Mouse (Mus musculus) limb, embryonic 12.5 days (tissue): ENCODE measurements around the gene Akt1. TPM values are rescaled to one million over a fixed set of nuclear protein-coding genes. Genes with fewer than 3 reads are reported as not detected.

Source experiments
- ATAC-seq: fragments of 200-750 bp; cut with Nextera tagmentation; 2 replicates; pipeline ENCODE4 v1.8.0; 2017; ENCODE audit warnings: low read depth, moderate TSS enrichment; ENCODE audit not compliant: insufficient number of reproducible peaks, insufficient read depth, low FRiP score, low TSS enrichment
- H3K27ac ChIP-seq: fragments of 300-500 bp; sonication (generic); 2 replicates; pipeline ENCODE4 v1.5.1; 2016; ENCODE audit warnings: mild to moderate bottlenecking, moderate library complexity
- H3K27me3 ChIP-seq: fragments of 300-500 bp; sonication (generic); 2 replicates; pipeline ENCODE4 v1.6.1; 2016; ENCODE audit warnings: mild to moderate bottlenecking, moderate library complexity
- H3K36me3 ChIP-seq: fragments of 300-500 bp; sonication (generic); 2 replicates; pipeline ENCODE4 v1.6.1; 2016; ENCODE audit warnings: mild to moderate bottlenecking, moderate library complexity
- H3K4me1 ChIP-seq: fragments of 300-500 bp; sonication (generic); replicated peaks from 2 replicates; pipeline ENCODE4 v1.6.1; 2016
- H3K4me2 ChIP-seq: fragments of 300-500 bp; sonication (generic); 2 replicates; pipeline ENCODE4 v1.6.1; 2016; ENCODE audit warnings: mild to moderate bottlenecking, moderate library complexity
- H3K4me3 ChIP-seq: fragments of 300-500 bp; sonication (generic); replicated peaks from 2 replicates; pipeline ENCODE4 v1.5.1; 2016; ENCODE audit warnings: mild to moderate bottlenecking
- H3K9ac ChIP-seq: fragments of 300-500 bp; sonication (generic); replicated peaks from 2 replicates; pipeline ENCODE4 v1.6.1; 2016; ENCODE audit warnings: mild to moderate bottlenecking, moderate library complexity
- H3K9me3 ChIP-seq: fragments of 300-500 bp; sonication (generic); 2 replicates; pipeline ENCODE4 v1.6.1; 2016; ENCODE audit warnings: mild to moderate bottlenecking, moderate library complexity
- WGBS: fragments of 180-500 bp; shearing (Covaris S2); methylation state at CpG from one replicate; pipeline ENCODE4 v1.1.7; 2016; 5-methylcytosine and 5-hydroxymethylcytosine counted together
- polyA plus RNA-seq: library from polyadenylated mRNA; unstranded; fragments of >200 nt; fragmentation: Nextera tagmentation; extraction: Ambion mirVana; gene quantifications from 2 replicates; pipeline ENCODE4 v1.2.1, GENCODE M21; 2016

The Akt1 gene
- polyA plus RNA-seq, 1 experiment from 2014 or later = 156 TPM

- peaks cover 58% of the 10 kb centered on the region for H3K4me1 ChIP-seq
- H3K4me3 ChIP-seq = no peak overlapping the region
- H3K27ac ChIP-seq = no peak overlapping the region
- ATAC-seq = no peak
- H3K27me3 ChIP-seq = no peaks in the 10 kb centered on the region
- 0 out of 2 replicates have a peak overlapping the region, but pooled peaks have one; percentile 8 for H3K9ac ChIP-seq
- peaks cover 92% of the 10 kb centered on the region for H3K36me3 ChIP-seq
- 87% methylated on average over 10 of the region's 10 CpGs for WGBS
- no peaks in the 10 kb centered on the region for H3K9me3 ChIP-seq
- no peak overlapping the region for H3K4me2 ChIP-seq
Observed at GRCm38 (mm10) chr12:112667619-112668297, 6.9 kb downstream of the Akt1 start.

- Histone ChIP-seq H3K4me3 (no peak overlapping the region), H3K9me3 (no peaks in the 10 kb centered on the region), H3K4me2 (no peak overlapping the region), H3K4me1 (peaks cover 58% of the 10 kb centered on the region), H3K27me3 (no peaks in the 10 kb centered on the region), H3K9ac (0 out of 2 replicates have a peak overlapping the region, but pooled peaks have one; percentile 1), H3K36me3 (peaks cover 99% of the 10 kb centered on the region), H3K27ac (peak overlapping the region; percentile 72; the same call in 1 of the 2 replicates)
- WGBS = 87% methylated on average over 9 of the region's 9 CpGs
- no peak for ATAC-seq
Observed at GRCm38 (mm10) chr12:112665881-112666544, 8.7 kb downstream of the Akt1 start.

DNA sequence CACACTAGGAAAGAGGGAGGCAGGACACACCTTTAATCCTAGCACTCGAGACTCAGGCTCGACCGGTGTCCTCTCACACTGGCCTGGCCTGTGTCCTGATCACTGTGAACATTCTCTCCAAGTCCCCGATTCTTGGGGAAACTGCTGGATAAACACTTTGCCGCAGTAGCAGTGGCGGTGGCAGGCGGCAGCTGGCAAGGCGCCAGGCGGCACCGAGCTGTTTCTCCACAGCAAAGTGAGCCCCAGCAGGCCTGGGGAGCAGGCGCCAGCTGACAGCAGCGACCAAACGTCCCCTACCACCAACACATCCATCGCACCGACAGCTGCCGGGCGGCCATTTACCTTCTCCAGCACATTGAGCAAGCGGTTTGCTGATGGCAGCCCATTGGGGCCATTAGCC, 9.2 kb downstream of the Akt1 start:
- no peaks in the 10 kb centered on the region for H3K9me3 ChIP-seq
- 68% methylated on average over 18 of the region's 18 CpGs for WGBS
- H3K27ac ChIP-seq = peak overlapping the region; percentile 72
- H3K4me2 ChIP-seq = no peak overlapping the region
- no peak overlapping the region for H3K4me3 ChIP-seq
- no peak for ATAC-seq
- H3K4me1 ChIP-seq = peaks cover 58% of the 10 kb centered on the region
- H3K36me3 ChIP-seq = peaks cover 99% of the 10 kb centered on the region
- no peaks in the 10 kb centered on the region for H3K27me3 ChIP-seq
- 0 out of 2 replicates have a peak overlapping the region, but pooled peaks have one; percentile 1 for H3K9ac ChIP-seq

- no peak for ATAC-seq
- H3K4me2 ChIP-seq = no peak overlapping the region
- no peaks in the 10 kb centered on the region for H3K9me3 ChIP-seq
- WGBS = 79% methylated on average over 5 of the region's 5 CpGs
- H3K4me1 ChIP-seq = peaks cover 63% of the 10 kb centered on the region
- no peak overlapping the region for H3K4me3 ChIP-seq
- peak overlapping the region; percentile 72 for H3K27ac ChIP-seq
- H3K36me3 ChIP-seq = peaks cover 99% of the 10 kb centered on the region
- H3K9ac ChIP-seq = no peak overlapping the region; the same call in 1 of the 2 replicates
- no peaks in the 10 kb centered on the region for H3K27me3 ChIP-seq
Observed at GRCm38 (mm10) chr12:112664656-112665055, 10.0 kb downstream of the Akt1 start.

DNA sequence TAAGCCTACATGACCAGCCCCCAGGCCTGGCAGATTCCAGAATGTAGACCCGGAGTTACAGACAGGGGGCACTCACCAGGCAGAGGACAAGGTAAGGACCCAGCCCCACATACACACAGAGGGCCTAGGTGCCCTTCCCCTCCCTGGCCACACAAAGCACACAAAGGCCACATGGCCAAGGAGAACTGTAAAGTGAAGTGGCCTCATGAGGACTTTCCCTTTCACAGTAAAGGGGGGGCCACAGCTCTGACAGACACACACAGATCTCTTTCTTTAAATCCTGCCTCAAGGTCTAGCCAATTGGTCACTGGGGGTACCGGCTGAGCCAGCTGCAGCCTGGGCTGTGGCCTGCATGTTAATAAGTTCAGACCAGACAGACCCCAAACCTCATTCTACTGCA, 10.6 kb downstream of the Akt1 start:
- Histone ChIP-seq H3K4me2 (no peak overlapping the region), H3K4me3 (no peak overlapping the region), H3K9ac (no peak overlapping the region; the same call in 1 of the 2 replicates), H3K36me3 (peaks cover 99% of the 10 kb centered on the region), H3K9me3 (no peaks in the 10 kb centered on the region), H3K27me3 (no peaks in the 10 kb centered on the region), H3K4me1 (peaks cover 63% of the 10 kb centered on the region), H3K27ac (peak overlapping the region; percentile 59)
- no peak for ATAC-seq
- WGBS = 63% methylated on average over 2 of the region's 2 CpGs

GRCm38 (mm10) chr12:112663716-112664115, 11.0 kb downstream of the Akt1 start:
- 92% methylated on average over 12 of the region's 12 CpGs for WGBS
- Histone ChIP-seq H3K36me3 (peaks cover 99% of the 10 kb centered on the region), H3K4me2 (no peak overlapping the region), H3K4me1 (peaks cover 63% of the 10 kb centered on the region), H3K27me3 (no peaks in the 10 kb centered on the region), H3K27ac (peak overlapping the region; percentile 59), H3K9ac (no peak overlapping the region), H3K9me3 (no peaks in the 10 kb centered on the region), H3K4me3 (no peak overlapping the region)
- ATAC-seq = no peak

DNA sequence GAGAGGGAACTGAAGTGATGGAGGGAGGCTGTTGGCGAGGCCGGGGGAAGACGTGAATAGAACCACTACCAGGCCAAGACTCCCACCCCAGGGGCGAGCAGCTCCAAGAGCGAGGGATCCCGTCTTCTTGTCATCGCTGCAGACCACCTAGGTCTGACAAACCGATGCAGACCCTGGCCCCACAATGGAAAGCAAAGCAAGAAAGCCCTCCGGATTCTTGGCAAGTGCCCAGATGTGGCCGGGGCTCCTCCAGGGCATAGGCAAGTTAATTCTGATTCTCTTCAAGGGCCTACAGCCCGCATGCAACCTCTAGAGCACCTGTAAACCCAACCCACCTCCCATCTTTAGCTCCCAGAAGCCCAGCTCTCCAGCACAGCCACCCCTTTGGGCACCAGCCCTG, 11.4 kb downstream of the Akt1 start:
- Histone ChIP-seq H3K27ac (peak overlapping the region; percentile 59; the same call in 1 of the 2 replicates), H3K9me3 (no peaks in the 10 kb centered on the region), H3K27me3 (no peaks in the 10 kb centered on the region), H3K4me3 (no peak overlapping the region), H3K4me2 (no peak overlapping the region), H3K9ac (no peak overlapping the region), H3K36me3 (peaks cover 99% of the 10 kb centered on the region), H3K4me1 (peaks cover 63% of the 10 kb centered on the region)
- no peak for ATAC-seq
- 92% methylated on average over 11 of the region's 11 CpGs for WGBS

DNA sequence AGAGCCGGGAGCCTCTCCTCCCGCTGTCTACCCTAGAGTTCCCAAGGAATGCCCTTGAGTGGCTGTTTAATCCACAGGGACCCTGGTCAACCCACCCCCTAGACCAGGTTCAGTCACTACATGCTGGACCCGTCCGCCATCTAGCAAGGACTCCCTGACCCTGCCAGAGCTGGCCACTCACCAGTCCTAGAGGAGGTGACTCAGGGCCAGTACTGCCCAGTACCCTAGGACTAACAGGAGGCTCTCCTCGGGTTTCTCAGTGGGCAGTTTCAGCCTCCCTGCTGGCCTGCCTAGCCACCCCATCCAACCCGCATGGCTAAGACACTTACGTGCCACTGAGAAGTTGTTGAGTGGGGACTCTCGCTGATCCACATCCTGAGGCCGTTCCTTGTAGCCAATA, 12.8 kb downstream of the Akt1 start:
- no peak overlapping the region for H3K9ac ChIP-seq
- WGBS = 85% methylated on average over 9 of the region's 9 CpGs
- no peak for ATAC-seq
- H3K36me3 ChIP-seq = peaks cover 99% of the 10 kb centered on the region
- H3K27me3 ChIP-seq = no peaks in the 10 kb centered on the region
- H3K4me1 ChIP-seq = peaks cover 63% of the 10 kb centered on the region
- peak overlapping the region; percentile 79 for H3K27ac ChIP-seq
- H3K4me2 ChIP-seq = no peak overlapping the region
- H3K9me3 ChIP-seq = no peaks in the 10 kb centered on the region
- H3K4me3 ChIP-seq = no peak overlapping the region

DNA sequence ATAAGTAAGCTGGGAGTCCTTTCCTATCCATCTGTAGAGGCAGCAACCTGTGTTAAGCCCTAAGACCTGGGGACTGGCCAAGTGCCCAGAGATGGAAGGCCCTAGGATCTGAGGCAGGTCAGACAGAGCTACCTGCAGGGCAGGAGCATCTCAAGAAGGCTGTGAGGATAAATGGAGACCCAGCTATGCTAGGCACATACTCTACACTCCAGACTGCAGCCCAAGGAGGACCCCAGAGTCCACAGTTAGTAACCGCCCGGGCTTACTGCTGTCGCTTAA, 13.4 kb downstream of the Akt1 start:
- Histone ChIP-seq H3K4me1 (peaks cover 61% of the 10 kb centered on the region), H3K27me3 (no peaks in the 10 kb centered on the region), H3K4me2 (peak overlapping the region; percentile 21; the same call in 1 of the 2 replicates), H3K27ac (peak overlapping the region; percentile 79), H3K36me3 (peaks cover 99% of the 10 kb centered on the region), H3K4me3 (no peak overlapping the region), H3K9me3 (no peaks in the 10 kb centered on the region), H3K9ac (no peak overlapping the region; the same call in 1 of the 2 replicates)
- no peak for ATAC-seq
- 89% methylated on average over 3 of the region's 3 CpGs for WGBS

DNA sequence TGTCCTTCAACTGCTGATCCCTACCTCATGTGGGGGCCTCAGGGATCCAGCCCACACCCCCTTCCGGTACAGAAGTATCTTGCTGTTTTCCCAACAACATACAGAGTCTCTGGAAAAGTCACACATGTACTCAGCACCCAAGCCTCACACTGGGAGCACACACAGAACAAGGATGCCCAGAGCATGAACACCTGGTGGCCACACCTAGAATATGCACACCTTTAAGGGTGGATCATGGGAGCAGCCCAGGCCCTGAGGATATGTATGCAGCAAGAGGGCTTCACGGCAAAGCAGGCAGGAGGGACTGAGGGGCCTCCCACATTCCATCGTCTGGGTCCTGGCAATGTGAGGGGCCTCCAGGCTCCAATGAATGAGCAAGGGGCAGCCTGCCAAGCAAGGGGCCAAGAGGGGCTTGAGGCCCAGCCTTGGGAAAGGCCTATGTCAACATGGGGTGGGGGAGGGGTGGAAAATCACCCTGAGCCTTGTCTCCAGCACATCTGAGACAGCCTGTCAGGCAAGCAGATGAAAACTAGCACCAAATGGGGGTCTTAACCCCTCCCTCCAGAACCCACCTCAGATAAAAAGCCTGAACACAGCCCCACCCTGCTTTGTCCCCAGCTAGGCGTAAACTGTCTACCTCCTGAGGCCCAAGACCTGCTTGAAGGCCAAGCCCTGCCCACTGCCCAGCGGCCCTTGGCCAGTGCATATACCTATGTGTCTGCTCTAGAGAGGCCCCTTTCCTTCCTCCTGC, 13.9 kb downstream of the Akt1 start:
- Histone ChIP-seq H3K4me1 (peaks cover 56% of the 10 kb centered on the region), H3K9me3 (no peaks in the 10 kb centered on the region), H3K9ac (no peak overlapping the region; the same call in 1 of the 2 replicates), H3K27ac (peak overlapping the region; percentile 79), H3K27me3 (no peaks in the 10 kb centered on the region), H3K4me3 (no peak overlapping the region), H3K36me3 (peaks cover 99% of the 10 kb centered on the region), H3K4me2 (peak overlapping the region; percentile 21)
- WGBS = 43% methylated on average over 5 of the region's 5 CpGs
- ATAC-seq = peak; percentile 59

- Histone ChIP-seq H3K9ac (no peak overlapping the region), H3K36me3 (peaks cover 99% of the 10 kb centered on the region), H3K9me3 (no peaks in the 10 kb centered on the region), H3K27ac (no peak overlapping the region), H3K4me1 (peaks cover 46% of the 10 kb centered on the region), H3K4me3 (no peak overlapping the region), H3K27me3 (no peaks in the 10 kb centered on the region), H3K4me2 (no peak overlapping the region)
- 93% methylated on average over 6 of the region's 6 CpGs for WGBS
- no peak for ATAC-seq
Observed at GRCm38 (mm10) chr12:112659109-112659508, 15.6 kb downstream of the Akt1 start.
